Mouse (Mus musculus) kidney, adult 2 months (tissue): ENCODE results near the gene Spg7.

Experiments used
- CTCF ChIP-seq: fragments of 200-500 bp; conservative IDR thresholded peaks from 2 replicates; pipeline ENCODE4 v1.5.1; 2011; ENCODE audit warnings: low read depth, mild to moderate bottlenecking, control low read depth, low read length, moderate library complexity, mixed read lengths; ENCODE audit not compliant: insufficient read depth, insufficient read length
- POLR2A ChIP-seq: fragments of 200-500 bp; IDR thresholded peaks from one replicate; pipeline ENCODE4 v1.6.1; 2011; ENCODE audit warnings: low read depth, low read length, control low read depth

GRCm38 (mm10) chr8:123108010-123108409 is 45.3 kb downstream of the Spg7 start:
- TF ChIP-seq CTCF = no peak
- TF ChIP-seq POLR2A = no peak
